Mouse (Mus musculus) 3T3-L1 (cell line): ENCODE data around the gene Nav3.
"Not testable (repeated sequence)": the region's sequence is repeated elsewhere in the genome, so short reads cannot be mapped to it uniquely, and the experiment has no call there.

ENCODE experiments used
- DNase-seq: peaks from one replicate; pipeline ENCODE4 v3.0.0-alpha.2; 2015; ENCODE audit warnings: low read depth, low spot score

Gene Nav3

GRCm38 (mm10) chr10:110383506-110384229, 72.3 kb downstream of the Nav3 start:
- DNase-seq = not testable (repeated sequence)

- DNase-seq = no peak
Measured at GRCm38 (mm10) chr10:110380792-110381191, 75.2 kb downstream of the Nav3 start.

GRCm38 (mm10) chr10:110372724-110373455, 83.1 kb downstream of the Nav3 start:
- no peak for DNase-seq

GRCm38 (mm10) chr10:110352148-110352547, 103.9 kb downstream of the Nav3 start:
- DNase-seq = no peak

GRCm38 (mm10) chr10:110330030-110330429, 126.0 kb downstream of the Nav3 start:
- no peak for DNase-seq

GRCm38 (mm10) chr10:110329629-110330028, 126.4 kb downstream of the Nav3 start:
- DNase-seq = no peak

GRCm38 (mm10) chr10:110322082-110322632, 133.8 kb downstream of the Nav3 start:
- DNase-seq = no peak

GRCm38 (mm10) chr10:110317275-110317674, 138.7 kb downstream of the Nav3 start:
- no peak for DNase-seq

- DNase-seq = no peak
Measured at GRCm38 (mm10) chr10:110314525-110314924, 141.5 kb downstream of the Nav3 start.

GRCm38 (mm10) chr10:110313959-110314358, 142.0 kb downstream of the Nav3 start:
- DNase-seq = no peak

GRCm38 (mm10) chr10:110309511-110309910, 146.5 kb downstream of the Nav3 start:
- DNase-seq = no peak

GRCm38 (mm10) chr10:110305609-110306008, 150.4 kb downstream of the Nav3 start:
- DNase-seq = no peak

GRCm38 (mm10) chr10:110290016-110290623, 165.9 kb downstream of the Nav3 start:
- DNase-seq = no peak

GRCm38 (mm10) chr10:110283879-110284278, 172.1 kb downstream of the Nav3 start:
- no peak for DNase-seq

- DNase-seq = no peak
Measured at GRCm38 (mm10) chr10:110272818-110273217, 183.2 kb downstream of the Nav3 start.

GRCm38 (mm10) chr10:110270561-110270960, 185.4 kb downstream of the Nav3 start:
- no peak for DNase-seq

GRCm38 (mm10) chr10:110242128-110242561, 213.9 kb downstream of the Nav3 start:
- DNase-seq = no peak

- DNase-seq = no peak
Measured at GRCm38 (mm10) chr10:110240667-110241066, 215.3 kb downstream of the Nav3 start.

GRCm38 (mm10) chr10:110233307-110233930, 222.6 kb downstream of the Nav3 start:
- DNase-seq = no peak

GRCm38 (mm10) chr10:110206411-110206810, 249.6 kb downstream of the Nav3 start:
- no peak for DNase-seq

- no peak for DNase-seq
Measured at GRCm38 (mm10) chr10:110204121-110204697, 251.8 kb downstream of the Nav3 start.
